Mouse (Mus musculus) CH12.LX (cell line): ENCODE measurements around the gene Pskh1.

Experiments
- CHD2 ChIP-seq: IDR thresholded peaks from 2 replicates; pipeline ENCODE4 v1.6.1; 2011; ENCODE audit warnings: low read length, improper control_type of control experiment
- CTCF ChIP-seq, 2 experiments: IDR thresholded peaks in 1 of 2; conservative IDR thresholded peaks in 1 of 2; 2 replicates each; pipeline ENCODE4 v1.5.1; 2011 to 2012; ENCODE audit warnings: low read depth in 2 of 2, low read length in 2 of 2, improper control_type of control experiment in 1 of 2, inconsistent platforms in 1 of 2, mild to moderate bottlenecking in 1 of 2, moderate library complexity in 1 of 2
- EP300 ChIP-seq: IDR thresholded peaks from 2 replicates; pipeline ENCODE4 v1.6.1; 2011; ENCODE audit warnings: low read length, improper control_type of control experiment
- GABPA ChIP-seq: IDR thresholded peaks from 2 replicates; pipeline ENCODE4 v1.6.1; 2012; ENCODE audit warnings: low read depth, low read length, improper control_type of control experiment, inconsistent platforms; ENCODE audit not compliant: insufficient replicate concordance
- JUND ChIP-seq: conservative IDR thresholded peaks from 2 replicates; pipeline ENCODE4 v1.6.1; 2011; ENCODE audit warnings: low read depth, low read length, improper control_type of control experiment
- MAX ChIP-seq: IDR thresholded peaks from 2 replicates; pipeline ENCODE4 v1.6.1; 2011; ENCODE audit warnings: low read length, improper control_type of control experiment
- POLR2A ChIP-seq: IDR thresholded peaks from 2 replicates; pipeline ENCODE4 v1.6.1; 2011; ENCODE audit warnings: low read depth, mild to moderate bottlenecking, improper control_type of control experiment, low read length

DNA sequence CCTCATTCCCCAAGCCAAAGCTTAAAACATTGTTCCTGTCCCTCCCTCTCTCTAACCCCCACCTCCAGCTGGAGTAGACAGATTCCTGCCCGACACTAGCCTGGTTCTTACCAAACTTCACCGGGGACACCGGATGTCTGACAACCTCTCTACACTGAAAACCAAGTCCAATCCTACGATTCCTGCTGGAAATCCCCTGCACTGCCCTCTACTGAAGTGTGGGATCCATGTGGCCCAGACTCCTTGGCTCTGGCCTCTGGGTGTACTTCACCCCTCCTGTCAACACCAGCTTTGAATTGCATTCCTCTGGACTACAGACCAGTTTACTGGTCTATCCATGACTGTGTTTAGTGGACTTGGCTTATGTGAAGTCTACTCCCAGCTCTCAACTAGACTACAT lies 56.3 kb downstream of the Pskh1 start:
- no peak for TF ChIP-seq MAX
- no peak for TF ChIP-seq CTCF (conservative IDR thresholded peaks at IDR 0.05 in 1 of 2, IDR thresholded peaks at IDR 0.05 in 1 of 2; ENCODE audit: low read depth in 2 of 2, low read length in 2 of 2)
- TF ChIP-seq GABPA, result no peak
- TF ChIP-seq CHD2, result no peak
- no peak for TF ChIP-seq POLR2A
- TF ChIP-seq EP300, result no peak
- no peak for TF ChIP-seq JUND
